Mouse (Mus musculus) regulatory T cell (primary cell): ENCODE data around the gene Dctn5.

Experiments used
- in situ Hi-C: fragments of 300-600 bp; cut with MboI, MseI; formaldehyde crosslinking; loops from one replicate; pipeline ENCODE4 v1.15.1; 2025; ENCODE audit warnings: high pct_unique_total_duplicates

The Dctn5 gene

DNA sequence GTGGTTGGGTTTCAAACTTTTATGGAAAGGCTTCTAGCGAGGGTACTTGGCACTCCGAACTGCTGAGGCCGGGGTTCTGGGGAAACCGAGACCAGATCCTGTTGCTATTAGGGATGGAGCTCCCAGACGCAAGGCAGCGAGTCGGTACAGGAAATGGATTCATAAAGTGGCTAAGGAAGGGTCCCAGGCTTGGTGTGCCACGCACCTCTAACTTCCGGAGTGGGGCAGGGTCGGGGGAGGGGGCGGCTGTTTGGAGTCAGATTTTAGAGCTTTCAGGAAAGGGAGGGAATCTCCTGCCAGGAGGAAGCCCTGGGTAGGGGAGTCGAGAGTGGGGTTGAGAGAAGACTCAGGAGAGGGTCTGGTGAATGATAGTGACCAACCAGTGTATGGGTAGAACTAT lies 27.2 kb downstream of the Dctn5 start:
- in situ Hi-C loops: loop anchor here (10.0 kb wide), 1 partner anchor 815 kb away; no protein-coding TSS in a partner anchor

DNA sequence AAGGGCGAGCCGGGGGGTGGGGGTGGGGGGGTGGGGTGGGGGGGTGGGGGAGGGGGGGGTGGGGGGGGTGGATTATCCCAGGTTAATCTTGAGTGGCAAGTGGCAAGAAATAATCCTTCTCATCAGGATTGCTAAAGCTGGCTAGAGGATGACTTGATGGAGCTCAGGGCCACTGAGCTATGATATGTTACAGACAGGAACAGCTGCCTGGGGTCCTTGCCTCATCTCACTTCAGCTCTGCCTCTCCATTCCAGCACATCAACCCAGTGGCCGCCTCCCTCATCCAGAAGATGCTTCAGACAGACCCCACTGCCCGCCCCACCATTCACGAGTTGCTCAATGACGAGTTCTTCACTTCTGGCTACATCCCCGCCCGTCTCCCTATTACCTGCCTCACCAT lies 30.9 kb downstream of the Dctn5 start:
- in situ Hi-C loops: loop anchor here (10.0 kb wide), 1 partner anchor 811 kb away; no protein-coding TSS in a partner anchor

- in situ Hi-C loops: loop anchor here (10.0 kb wide), 1 partner anchor 808 kb away; no protein-coding TSS in a partner anchor
These were observed 34.4 kb downstream of the Dctn5 start for GRCm38 (mm10) chr7:122167203-122167602.

DNA sequence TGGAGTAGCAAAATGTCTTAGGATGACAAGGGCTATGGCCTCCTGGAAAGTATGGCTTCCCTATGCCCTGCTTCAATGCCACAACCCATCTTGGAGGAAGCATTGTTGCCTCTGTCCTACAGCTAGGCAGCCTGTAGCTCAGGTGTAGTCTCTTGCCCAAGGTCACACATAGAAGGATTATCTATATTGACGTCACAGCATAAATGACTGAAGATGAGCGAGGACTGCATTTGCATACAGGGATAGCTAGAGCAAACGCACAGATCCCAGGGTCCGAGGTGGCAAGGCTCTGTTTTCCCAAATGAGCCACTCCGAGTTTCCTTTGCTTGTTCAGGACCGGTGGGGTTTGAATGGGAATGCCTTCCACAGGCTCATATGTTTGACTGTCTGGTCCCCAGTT lies 37.9 kb downstream of the Dctn5 start:
- in situ Hi-C loops: no loop called here

GRCm38 (mm10) chr7:122171613-122172012 lies 38.8 kb downstream of the Dctn5 start:
- in situ Hi-C loops: no loop called here

DNA sequence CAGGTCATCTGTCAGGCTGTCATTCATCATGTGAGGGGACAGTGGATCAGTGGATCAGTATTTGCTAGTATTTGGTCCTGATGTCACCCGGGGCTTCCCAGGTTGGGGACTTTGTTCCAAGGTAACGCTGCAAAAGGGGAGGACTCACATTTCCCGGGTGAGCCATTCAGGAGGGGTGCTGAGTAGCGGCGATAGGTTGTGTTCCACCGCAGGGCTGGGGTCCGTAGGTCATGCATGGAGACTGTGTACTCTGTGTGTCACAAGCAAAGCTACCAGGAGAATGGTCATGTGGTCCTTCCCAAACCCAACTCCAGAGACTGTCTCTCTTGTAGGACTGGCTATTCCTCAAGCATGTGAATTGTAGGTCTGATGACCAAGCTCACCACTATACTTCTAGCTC lies 47.9 kb downstream of the Dctn5 start:
- in situ Hi-C loops: no loop called here

- in situ Hi-C loops: no loop called here
These were observed 51.7 kb downstream of the Dctn5 start for GRCm38 (mm10) chr7:122184569-122184968.

GRCm38 (mm10) chr7:122186043-122186442 lies 53.2 kb downstream of the Dctn5 start, which contains the start of gene Ern2:
Gene Ern2, minus strand, starts transcription at chr7:122186207.
- in situ Hi-C loops: no loop called here

DNA sequence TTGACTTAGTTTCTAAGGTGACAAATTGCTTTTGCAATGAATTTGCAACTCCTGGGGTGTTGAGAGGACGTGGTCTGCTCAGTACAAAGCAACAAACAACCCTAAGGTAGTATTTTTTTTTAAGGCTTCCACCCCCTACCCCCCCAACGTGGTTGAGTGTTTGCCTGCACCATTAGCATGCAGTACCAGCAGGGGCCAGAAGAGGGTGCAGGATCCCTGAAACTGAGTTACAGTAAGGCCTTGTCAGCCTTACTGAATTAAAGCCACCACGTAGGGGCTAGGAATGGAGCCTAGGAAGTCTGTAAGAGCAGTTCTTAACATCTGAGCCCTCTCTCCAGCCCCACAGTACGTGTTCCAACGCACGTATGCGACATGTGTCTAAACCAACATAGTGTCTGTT lies 56.6 kb downstream of the Dctn5 start:
- in situ Hi-C loops: no loop called here

DNA sequence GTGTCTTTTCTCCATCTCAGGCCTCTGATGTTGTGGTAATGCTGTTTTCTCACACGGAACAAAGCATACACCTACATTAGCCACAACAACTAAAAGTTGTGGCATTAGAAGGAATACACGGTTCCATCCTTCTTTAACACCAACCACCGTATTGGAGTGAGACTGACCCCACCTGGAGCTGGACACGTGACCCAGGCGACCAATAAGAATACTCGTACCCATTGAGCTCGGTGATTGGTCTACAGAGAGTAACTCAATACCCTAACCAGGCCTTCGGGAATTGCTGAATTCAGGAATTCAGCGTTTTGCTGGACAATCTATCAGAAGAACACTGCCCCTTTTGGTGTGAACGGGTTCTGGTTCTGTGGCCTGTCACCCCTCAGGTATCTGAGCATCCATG lies 58.3 kb downstream of the Dctn5 start:
- in situ Hi-C loops: no loop called here

GRCm38 (mm10) chr7:122193919-122194318 lies 61.1 kb downstream of the Dctn5 start:
- in situ Hi-C loops: no loop called here

- in situ Hi-C loops: no loop called here
These were observed 63.9 kb downstream of the Dctn5 start for GRCm38 (mm10) chr7:122196771-122197170.

DNA sequence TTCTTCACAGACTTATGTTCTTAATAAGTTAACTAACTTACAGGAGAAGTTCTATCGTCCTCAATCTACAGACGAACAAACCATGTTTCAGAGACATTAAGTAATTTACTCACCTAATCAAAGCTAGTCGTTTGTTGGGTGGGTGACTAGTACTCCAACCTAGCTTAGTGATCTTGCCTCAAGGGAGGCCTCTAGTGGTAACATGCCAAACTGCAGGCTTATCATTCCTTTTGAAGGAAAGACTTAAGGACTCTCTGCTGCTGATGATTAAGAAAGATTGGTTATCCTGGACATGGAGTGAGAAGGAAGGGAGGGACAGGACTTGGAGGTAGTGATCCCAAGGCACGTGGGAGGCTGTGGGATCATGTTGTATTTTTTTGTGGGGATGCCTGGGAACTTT lies 64.5 kb downstream of the Dctn5 start:
- in situ Hi-C loops: no loop called here
